Mouse (Mus musculus) testis, postnatal 10 days (tissue): Measurements from ENCODE around the gene Hspb11.
A peak's percentile ranks its signal among the peaks of the same experiment; 100 is the strongest.

Experiments used
- DNase-seq: peaks from one replicate; pipeline ENCODE4 v3.0.0; 2021; ENCODE audit warnings: low spot score

Gene Hspb11

DNA sequence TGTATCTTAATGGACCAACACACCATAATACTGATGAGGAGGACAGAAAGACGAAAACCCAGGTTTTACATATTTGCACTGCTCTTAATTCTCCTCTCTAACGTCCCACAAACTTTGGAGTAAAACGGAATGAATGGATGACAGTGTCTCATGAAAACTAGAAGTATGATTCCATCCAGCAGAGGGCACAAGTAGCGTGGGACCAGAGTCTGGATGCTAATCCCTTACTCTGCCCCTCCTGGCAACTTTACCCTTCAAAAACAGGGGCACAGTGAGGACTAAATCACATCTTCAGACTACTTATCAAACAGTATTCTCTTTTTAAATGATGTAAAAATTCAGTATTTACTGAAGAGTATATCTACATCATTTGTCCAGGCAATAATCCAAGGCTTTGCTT is 2.9 kb upstream of the Hspb11 start:
- DNase-seq: peak; percentile 46

DNA sequence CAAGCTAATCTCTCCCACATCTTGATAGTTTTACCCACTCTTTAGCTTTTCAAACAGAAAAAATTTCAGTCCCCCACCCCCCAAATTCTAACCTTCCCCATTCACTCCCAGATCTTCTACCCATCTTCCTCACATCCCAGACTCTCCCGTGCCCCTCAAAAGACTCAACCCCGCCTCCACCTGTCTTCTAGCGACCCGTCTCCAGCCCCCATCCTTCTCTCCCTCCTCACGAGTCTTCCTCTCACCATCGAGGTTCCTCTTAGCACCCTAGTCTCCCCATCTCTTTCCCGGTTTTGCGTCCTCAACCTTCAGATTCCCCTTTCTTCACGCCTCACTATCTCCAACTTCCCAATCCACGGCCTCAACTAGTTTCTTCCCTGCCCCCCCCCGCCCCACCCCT is 871 bp upstream of the Hspb11 start:
- peak; percentile 46 for DNase-seq

DNA sequence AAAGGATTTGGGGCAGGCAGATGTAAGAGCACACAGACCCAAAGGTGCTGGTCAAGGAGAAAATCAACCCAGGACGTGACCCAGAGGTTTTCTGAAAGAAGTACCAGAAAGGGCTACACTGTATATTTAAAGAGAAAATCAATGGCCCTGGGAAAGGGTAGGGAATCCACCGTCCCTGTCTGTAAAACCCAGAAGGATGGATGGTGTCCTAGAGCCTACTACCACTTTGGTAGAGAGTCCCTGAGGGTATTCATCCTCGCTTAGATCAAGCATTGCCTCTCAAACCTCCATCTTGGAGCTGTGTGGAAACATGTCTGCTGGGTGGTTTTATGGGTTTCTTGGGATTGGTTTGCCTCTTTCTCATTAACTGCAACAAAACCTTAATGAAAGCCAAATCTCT is 1.0 kb downstream of the Hspb11 start:
- DNase-seq: no peak

DNA sequence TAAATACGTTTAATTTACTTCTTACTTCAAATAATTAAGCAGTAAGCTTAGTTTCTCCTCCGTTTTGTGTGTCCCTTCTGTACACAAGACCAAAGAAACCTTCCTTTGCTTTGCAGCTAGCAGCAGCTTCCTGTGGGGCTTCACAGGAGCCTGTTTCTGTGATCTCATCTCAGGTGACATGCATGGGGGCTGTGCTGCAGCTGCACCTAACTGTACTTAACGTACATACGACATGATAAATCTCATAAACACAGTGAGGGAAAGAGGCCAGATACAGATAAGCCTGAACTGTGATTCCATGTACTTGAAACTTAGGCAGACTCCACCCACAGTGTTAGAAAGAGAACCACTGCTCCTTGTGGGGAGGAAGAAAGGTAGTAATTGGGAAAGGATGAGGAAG is 6.6 kb downstream of the Hspb11 start:
- no peak for DNase-seq

DNA sequence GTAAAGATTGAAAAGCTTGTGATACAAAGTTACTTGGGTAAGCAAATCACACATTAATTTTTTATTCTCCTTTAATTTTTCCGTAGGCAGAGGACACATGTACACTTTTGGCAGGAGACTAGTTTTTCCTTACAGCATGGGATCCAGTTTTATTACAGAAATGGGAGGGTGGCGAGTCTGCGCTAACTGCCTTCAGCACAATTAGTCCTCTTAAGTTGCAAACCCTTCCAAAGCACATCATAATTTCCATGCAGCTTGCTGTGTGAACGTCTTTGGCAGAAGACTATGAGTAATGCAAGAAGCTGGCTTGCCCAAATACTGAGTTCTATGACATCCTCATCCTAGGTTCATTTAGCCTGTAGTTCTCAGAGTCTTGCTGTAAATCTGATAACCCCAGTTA is 20.3 kb downstream of the Hspb11 start:
- no peak for DNase-seq

DNA sequence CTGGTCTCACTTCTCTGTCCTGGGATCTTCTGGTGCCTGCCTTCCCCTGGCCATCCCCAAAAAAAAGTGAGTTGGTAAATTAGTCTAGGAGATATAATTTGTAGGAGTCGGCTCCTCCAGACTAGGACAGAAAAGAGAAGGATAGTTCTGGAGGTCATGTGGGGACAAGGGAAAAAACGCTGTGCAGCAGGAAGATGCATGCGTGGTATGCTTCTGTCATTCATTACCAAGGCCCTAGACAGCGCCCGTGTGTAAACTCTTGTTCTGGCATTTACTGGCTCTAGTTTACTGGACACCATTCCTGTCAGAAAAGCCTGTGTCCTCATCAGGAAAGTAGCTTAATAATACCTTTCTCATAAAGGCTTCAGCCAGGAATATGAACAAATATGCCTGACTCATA is 21.1 kb downstream of the Hspb11 start:
- no peak for DNase-seq

DNA sequence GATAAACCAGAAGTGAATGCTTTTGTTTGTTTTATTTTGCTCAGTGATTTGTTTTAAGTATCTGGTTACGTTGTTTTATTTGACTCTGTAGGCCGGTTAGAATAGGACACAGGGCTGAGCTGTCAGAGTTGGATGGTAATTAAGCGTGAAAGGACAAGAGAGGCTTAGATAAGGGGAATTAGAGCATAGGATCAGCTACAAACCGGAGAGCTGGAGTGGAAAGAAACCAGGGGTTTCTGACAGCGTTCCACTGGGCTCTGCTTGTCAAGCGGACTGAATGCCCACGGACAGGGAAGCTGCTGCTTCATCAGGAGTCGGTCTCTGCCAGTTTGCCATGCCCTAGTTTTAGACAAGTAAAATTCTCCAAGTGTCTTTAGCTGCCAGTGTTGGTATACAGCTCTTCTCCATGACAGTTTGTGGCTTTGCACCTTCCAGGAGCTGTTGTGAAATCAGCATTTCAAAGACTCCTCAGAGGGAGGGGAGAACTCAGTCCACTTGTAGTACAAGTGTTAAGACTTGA is 24.9 kb downstream of the Hspb11 start:
- DNase-seq: peak; percentile 17

DNA sequence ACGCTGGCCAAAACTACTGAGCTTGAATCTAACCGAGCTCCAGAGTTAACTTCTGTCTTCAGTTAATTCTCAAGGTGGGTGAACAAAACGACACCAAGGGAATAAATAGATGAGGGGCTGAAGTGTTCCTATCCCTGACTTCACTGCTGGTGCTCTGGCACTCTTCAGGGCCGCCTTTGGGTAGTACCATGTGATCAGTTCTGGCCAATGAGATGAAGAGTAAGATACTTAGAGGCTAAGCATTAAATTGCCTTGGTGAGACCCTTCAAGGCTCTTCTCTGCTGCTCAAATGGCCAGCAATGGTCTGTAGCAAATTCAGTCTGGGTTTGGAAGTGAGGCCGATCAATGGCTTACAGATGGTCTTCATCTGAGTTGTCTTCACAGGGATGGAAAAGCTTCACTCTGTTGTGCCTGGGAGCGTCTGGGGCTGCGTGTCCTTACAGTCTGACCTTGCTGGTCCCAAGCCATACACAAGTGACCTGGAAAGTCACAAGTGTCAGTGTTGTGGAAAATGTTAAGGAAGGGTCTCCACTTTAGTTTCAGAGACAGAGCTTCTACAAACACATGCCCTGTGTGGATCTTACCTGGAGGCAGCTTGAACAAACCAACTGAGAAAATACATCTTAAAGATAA is 27.6 kb downstream of the Hspb11 start:
- no peak for DNase-seq

DNA sequence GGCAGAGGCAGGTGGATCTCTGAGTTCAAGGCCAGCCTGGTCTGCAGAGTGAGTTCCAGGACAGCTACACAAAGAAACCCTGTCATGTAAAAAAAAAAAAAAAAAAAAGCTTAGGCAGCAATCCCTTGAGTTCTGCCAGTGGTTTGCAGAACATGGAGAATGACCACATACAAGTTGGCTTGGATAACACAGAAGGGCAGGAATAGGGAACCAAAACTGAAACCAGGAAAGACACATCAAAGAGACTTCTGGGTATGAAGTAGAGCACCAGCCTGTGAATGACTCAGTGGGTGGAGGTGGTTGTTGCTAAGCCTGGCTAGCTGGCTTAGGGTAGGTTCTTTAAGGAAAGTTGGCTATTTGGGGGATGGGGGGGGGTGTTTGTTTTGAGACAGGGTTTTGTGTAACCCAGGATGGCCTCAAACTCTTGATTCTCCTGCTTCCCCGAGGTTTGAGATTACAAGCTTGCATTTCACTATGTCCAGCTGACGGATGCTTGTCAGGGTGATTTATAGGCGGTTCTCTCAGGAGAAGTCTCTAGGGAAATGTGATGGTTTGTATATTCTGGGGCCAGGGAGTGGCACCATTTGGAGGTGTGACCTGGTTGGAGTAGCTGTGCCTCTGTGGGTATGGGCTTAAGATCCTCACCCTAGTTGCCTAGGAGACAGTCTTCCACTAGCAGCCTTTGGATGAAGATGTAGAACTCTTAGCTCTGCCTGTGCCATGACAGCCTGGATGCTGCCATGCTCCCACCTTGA is 32.2 kb downstream of the Hspb11 start:
- no peak for DNase-seq

DNA sequence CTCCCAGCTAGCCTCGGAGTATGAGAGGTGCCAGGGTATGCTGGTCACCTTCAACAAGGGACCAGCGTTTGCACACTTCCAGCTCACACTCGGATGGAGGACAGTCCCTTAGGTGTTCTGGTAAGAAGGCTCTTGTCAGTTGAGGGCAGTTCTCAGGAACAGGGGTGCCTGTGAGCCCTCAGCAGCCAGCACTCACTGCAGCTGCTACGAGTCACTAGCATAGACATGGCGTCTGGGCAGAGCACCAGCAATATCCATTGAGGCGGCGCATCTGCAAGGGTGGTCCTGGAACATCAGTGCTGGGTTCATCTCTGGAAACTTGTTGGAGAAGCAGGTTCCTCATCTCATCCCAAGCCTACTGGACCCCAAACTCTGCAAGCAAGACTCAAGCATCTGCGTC is 33.0 kb downstream of the Hspb11 start:
- no peak for DNase-seq

DNA sequence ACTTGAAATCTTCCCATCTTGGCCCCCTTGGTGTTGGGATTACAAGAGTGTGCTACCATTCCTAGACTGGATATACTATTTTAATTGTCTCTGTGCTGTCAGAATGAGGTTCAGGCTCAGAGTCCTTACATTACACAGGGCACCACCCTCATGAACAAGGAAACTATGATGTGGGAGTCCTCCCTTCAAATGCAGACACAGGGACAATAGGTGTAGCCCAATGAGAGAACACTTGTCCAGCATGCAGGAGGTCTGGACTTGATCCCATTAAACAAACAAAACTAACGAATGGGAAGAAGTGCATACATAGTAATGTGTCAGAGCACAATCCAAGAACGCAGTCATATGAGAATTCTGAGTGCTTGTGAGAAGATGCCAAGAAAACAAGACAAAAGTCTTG is 34.1 kb downstream of the Hspb11 start:
- DNase-seq: no peak

DNA sequence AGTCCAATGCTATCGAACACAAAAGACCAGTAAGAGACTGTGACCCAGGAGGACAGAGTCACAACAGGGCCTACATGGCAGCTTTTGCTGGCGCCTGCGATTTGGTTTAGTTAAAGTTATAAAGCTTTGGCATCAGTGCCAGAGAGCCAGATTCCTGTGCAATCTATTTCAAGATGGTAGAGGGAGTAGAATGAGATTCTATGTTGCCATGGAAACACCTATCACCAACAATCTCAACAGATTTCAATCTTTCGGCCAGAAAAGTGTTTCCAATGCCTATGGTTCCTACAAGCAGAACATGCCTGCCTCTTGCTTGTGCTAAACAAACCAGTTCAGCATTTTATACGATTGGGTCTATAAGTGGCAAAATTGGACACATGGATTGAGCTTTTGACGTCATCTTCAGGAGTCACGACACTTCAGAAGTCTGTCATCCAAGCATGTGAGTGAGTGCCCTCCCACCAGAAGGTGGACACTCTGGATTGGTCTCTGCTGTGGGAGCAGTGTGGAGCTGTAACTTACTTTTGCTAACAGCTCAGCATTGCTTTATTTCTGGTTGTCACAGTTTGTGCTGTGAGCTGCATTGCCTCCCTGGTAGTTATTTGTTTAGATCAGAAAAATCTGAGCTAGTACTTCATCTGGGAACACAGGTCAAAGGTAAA is 38.3 kb downstream of the Hspb11 start:
- no peak for DNase-seq

DNA sequence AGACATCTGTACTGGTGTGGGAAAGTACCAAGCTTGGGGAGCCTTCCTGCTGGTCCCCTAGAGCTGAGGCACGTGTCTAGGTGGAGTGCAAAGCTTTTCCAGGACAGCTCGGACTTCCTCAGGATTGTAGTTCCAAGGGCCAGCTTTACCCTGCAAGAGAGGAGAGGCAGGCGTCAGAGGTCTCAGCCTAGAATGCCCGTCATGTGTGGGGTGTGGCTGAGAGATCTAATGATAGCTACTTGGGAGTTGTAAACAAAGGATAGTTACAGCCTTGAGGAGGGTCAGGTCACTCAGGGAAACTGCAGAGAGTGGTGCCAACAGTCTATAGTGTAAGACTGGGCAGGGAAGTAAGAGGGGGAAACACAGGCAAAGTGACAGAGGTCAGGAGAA is 38.9 kb downstream of the Hspb11 start:
- DNase-seq: no peak

DNA sequence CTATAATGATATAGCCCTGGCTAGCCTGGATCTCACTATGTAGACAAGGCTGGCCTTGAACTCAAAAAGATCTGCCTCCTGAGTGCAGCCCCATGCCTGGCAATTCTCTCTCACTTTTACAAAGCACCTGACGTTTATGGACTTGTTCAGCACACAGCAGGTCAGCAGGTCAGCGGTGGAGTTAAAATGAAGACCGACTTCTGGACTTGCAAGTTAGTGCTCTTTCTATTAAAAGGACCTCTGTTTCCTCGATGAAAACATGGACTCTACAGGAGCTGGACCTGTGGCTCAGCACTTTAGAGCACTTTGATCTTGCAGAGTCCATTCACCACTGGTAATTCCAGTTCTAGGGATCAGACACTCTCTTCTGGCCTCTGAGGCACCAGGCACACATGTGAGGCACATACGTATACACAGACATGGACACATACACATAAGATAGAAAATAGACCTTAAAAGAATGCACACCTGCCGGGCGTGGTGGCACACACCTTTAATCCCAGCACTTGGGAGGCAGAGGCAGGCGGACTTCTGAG is 44.7 kb downstream of the Hspb11 start:
- no peak for DNase-seq

DNA sequence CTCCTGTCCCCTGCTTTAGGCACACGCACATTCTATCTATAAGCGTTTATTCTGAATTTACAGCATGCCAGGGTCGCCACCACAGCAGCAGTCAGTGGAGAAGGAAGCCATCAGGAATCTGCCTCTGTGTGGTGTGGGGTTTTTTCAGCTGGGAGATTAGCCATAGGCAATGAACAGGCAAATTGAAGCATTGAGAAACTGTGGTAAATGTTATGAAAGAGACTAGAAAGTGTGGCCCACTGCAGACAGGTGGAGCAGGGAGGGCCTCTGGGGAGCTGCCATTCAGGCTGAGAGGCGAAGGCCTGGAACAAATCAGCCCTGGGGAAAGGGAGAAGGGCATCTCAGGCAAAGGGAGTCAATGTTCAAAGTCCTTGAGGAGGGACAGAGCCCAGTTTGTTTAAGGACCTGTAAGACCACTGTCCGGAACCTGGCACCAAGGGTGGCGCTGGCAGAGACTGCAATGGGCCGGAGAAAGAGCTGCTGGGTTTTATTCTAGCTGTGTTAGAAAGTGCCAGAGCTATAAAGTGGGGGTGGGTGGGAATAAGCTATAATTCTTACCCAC is 46.5 kb downstream of the Hspb11 start:
- DNase-seq: no peak

DNA sequence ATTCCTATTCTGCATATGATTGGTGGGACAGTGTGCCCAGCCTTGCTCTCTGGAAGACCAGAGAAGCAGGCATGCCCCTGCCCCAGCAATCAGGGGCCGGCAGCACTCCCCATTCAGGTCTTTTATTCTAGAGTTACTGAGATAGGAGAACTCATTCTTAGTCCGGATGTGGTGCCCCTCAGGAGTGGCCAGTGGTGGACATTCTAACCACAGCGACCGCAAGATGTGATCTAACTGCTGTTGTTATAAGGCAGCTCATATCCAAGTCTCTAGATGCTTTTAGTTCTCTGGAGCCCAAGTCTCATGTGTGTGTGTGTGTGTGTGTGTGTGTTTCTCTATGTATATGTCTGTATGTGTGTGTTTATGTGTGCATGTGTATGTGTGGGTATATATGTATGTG is 47.0 kb downstream of the Hspb11 start:
- DNase-seq: no peak

DNA sequence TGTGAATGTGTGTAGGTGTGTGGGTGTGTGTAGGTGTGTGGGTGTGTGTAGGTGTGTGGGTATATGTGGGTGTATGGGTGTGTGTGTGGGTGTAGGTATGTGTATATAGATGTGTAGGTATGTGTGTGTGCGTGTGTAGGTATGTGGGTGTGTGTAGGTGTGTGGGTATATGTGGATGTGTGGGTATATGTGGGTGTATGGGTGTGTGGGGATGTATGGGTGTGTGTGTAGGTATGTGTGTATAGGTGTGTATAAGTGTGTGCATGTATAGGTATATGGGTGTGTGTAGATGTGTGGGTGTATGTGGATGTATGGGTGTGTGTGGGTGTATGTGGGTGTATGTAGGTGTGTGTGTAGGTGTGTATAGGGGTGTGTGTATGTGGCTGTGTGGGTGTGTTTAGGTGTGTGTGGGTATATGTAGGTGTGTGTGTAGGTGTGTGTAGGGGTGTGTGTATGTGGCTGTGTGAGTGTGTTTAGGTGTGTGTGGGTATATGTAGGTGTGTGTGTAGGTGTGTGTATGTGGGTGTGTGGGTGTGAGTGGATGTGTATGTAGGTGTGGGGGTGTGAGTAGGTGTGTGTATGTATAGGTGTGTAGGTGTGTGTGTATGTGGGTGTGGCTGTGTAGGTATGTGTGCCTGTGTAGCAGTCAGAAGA is 47.6 kb downstream of the Hspb11 start:
- DNase-seq: no peak

DNA sequence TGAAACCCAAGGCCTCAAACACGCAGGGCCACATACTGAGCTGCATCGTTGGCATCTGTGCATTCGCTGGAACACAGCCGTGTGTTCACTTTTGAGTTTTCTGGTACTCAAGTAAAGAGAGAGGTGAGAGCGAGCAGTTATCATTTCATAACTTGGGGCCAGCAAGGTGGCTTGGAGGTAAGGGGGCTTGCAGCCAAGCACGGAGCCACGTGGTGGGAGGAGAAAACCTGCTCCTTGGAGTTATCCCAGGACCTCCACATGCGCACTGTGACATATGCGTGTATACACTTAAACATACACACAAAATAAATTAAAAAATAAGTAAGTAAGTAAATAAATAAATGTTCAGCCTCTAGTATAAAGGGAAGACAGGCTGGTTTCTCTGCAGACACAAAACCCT is 48.8 kb downstream of the Hspb11 start:
- DNase-seq: no peak

DNA sequence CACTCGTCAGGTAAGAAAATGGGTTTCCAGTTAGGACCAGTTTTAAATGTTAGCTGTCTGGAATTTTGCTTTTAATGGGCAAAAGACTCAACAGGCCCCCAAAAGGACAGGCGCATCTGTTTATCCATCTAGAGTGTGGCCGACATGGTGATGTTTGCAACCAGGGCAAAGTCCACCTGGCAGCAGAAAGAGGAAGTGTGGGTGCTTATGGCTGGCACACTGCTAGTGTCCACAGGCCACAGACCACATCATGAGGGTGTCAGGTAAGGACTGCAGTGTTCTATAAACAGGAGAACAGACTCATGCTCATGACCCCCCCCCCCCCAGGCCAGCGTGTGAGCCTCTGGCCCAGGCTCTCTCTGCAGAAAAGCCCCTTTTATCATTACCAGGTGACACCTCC is 49.4 kb downstream of the Hspb11 start:
- DNase-seq: no peak

DNA sequence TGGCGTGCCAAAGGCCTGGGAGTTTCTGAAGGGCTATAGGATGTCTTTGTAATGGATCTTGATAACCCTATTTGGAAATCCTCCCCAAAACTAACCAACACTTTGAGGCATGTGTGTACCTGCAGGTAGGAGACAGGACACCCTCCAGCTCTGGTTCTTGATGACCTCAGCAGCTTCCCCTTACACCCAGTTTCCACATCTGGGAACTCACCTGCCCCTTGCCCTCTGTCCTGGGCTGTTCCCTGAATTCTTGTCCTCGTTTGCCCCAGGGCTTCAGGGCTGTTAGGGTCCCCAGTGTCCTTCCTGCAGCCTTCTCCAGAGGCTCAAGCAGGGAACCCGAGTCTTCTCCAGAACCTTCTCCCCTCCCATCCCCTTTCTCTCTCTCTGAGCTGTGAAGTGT is 50.1 kb downstream of the Hspb11 start:
- no peak for DNase-seq

DNA sequence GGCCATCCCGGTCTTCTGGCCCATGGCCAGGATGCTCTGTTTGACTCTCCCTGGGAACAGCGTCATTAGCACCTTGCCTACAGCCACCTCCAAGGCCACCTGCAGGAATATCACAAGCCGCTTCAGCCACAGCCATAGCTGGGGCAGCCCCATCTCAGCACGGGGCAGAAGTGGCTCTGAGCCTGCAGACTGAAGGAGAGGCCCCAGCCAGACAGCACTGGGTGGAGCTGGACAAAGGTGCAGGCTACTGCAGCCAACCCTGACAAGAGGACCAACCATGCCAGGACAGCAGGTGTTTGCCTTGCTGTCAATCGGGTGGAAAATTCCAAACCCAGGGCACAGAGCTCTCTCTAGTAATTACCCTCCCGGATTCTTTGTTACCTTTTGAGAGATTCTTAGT is 53.6 kb downstream of the Hspb11 start, which contains the start of gene Dio1:
Gene Dio1, minus strand, starts transcription at position 204 of the 400 bp plus-strand sequence.
- peak; percentile 53 for DNase-seq
